Mouse (Mus musculus): ENCODE measurements around the gene Nppb. TPM values are rescaled to one million over a fixed set of nuclear protein-coding genes. Genes with fewer than 3 reads are reported as not detected.
A peak's percentile ranks its signal among the peaks of the same experiment; 100 is the strongest.

Gene Nppb
- not detected in 2 replicates for polyA plus RNA-seq (2012; rRNA removed)

GRCm38 (mm10) chr4:147985205-147986132, at the start of gene Nppb:
Gene Nppb, plus strand, starts transcription at chr4:147985788.
- TF ChIP-seq POLR2A (IDR thresholded peaks at IDR 0.05; ENCODE audit: borderline replicate concordance, extremely low read depth, insufficient read depth, insufficient read length, poor library complexity, severe bottlenecking) (no peak), CTCF (IDR thresholded peaks at IDR 0.05; ENCODE audit: borderline replicate concordance, extremely low read depth, insufficient read depth, insufficient read length) (no peak)
- no peak for DNase-seq (ENCODE audit: low read depth)

- no peak for DNase-seq (ENCODE audit: low read depth)
- TF ChIP-seq POLR2A (IDR thresholded peaks at IDR 0.05; ENCODE audit: borderline replicate concordance, extremely low read depth, insufficient read depth, insufficient read length, poor library complexity, severe bottlenecking) (no peak), CTCF (IDR thresholded peaks at IDR 0.05; ENCODE audit: borderline replicate concordance, extremely low read depth, insufficient read depth, insufficient read length) (no peak)
These were observed 49.7 kb upstream of the Nppb start for GRCm38 (mm10) chr4:147935904-147936303.

- TF ChIP-seq POLR2A (IDR thresholded peaks at IDR 0.05; ENCODE audit: borderline replicate concordance, extremely low read depth, insufficient read depth, insufficient read length, poor library complexity, severe bottlenecking) (peak; percentile 39; the same call in 1 of the 2 replicates), CTCF (IDR thresholded peaks at IDR 0.05; ENCODE audit: borderline replicate concordance, extremely low read depth, insufficient read depth, insufficient read length) (no peak; the same call in 1 of the 2 replicates)
- peak; percentile 70 for DNase-seq (ENCODE audit: low read depth)
These were observed 49.1 kb upstream of the Nppb start, which contains the start of gene Plod1 for GRCm38 (mm10) chr4:147936331-147936954. Gene Plod1, minus strand, starts transcription at chr4:147936767.

- TF ChIP-seq POLR2A (IDR thresholded peaks at IDR 0.05; ENCODE audit: borderline replicate concordance, extremely low read depth, insufficient read depth, insufficient read length, poor library complexity, severe bottlenecking) = no peak
- DNase-seq (ENCODE audit: low read depth) = no peak
These were observed 48.6 kb upstream of the Nppb start for GRCm38 (mm10) chr4:147937021-147937420.

- no peak for DNase-seq (ENCODE audit: low read depth)
- TF ChIP-seq POLR2A (IDR thresholded peaks at IDR 0.05; ENCODE audit: borderline replicate concordance, extremely low read depth, insufficient read depth, insufficient read length, poor library complexity, severe bottlenecking) = no peak
- no peak for TF ChIP-seq CTCF (IDR thresholded peaks at IDR 0.05; ENCODE audit: borderline replicate concordance, extremely low read depth, insufficient read depth, insufficient read length)
These were observed 48.1 kb upstream of the Nppb start for GRCm38 (mm10) chr4:147937486-147937885.

- TF ChIP-seq CTCF (IDR thresholded peaks at IDR 0.05; ENCODE audit: borderline replicate concordance, extremely low read depth, insufficient read depth, insufficient read length) (no peak), POLR2A (IDR thresholded peaks at IDR 0.05; ENCODE audit: borderline replicate concordance, extremely low read depth, insufficient read depth, insufficient read length, poor library complexity, severe bottlenecking) (no peak)
- no peak for DNase-seq (ENCODE audit: low read depth)
These were observed 47.2 kb upstream of the Nppb start for GRCm38 (mm10) chr4:147938148-147939096.

GRCm38 (mm10) chr4:147940111-147940510, 45.5 kb upstream of the Nppb start:
- peak; percentile 70 for DNase-seq (ENCODE audit: low read depth)
- TF ChIP-seq POLR2A (IDR thresholded peaks at IDR 0.05; ENCODE audit: borderline replicate concordance, extremely low read depth, insufficient read depth, insufficient read length, poor library complexity, severe bottlenecking) (no peak), CTCF (IDR thresholded peaks at IDR 0.05; ENCODE audit: borderline replicate concordance, extremely low read depth, insufficient read depth, insufficient read length) (no peak)

- DNase-seq (ENCODE audit: low read depth) = peak; percentile 96
- TF ChIP-seq POLR2A (IDR thresholded peaks at IDR 0.05; ENCODE audit: borderline replicate concordance, extremely low read depth, insufficient read depth, insufficient read length, poor library complexity, severe bottlenecking) (peak; percentile 47; the same call in 1 of the 2 replicates), CTCF (IDR thresholded peaks at IDR 0.05; ENCODE audit: borderline replicate concordance, extremely low read depth, insufficient read depth, insufficient read length) (no peak)
These were observed 45.0 kb upstream of the Nppb start, which contains the start of gene 2510039O18Rik for GRCm38 (mm10) chr4:147940576-147941044. Gene 2510039O18Rik, plus strand, starts transcription at chr4:147940895.

GRCm38 (mm10) chr4:147941045-147942020, 44.3 kb upstream of the Nppb start:
- TF ChIP-seq POLR2A (IDR thresholded peaks at IDR 0.05; ENCODE audit: borderline replicate concordance, extremely low read depth, insufficient read depth, insufficient read length, poor library complexity, severe bottlenecking) (no peak), CTCF (IDR thresholded peaks at IDR 0.05; ENCODE audit: borderline replicate concordance, extremely low read depth, insufficient read depth, insufficient read length) (no peak)
- peak; percentile 13 for DNase-seq (ENCODE audit: low read depth)
